8 mouse cellular contexts compared by ENCODE assay signal in the genomic region with DNA sequence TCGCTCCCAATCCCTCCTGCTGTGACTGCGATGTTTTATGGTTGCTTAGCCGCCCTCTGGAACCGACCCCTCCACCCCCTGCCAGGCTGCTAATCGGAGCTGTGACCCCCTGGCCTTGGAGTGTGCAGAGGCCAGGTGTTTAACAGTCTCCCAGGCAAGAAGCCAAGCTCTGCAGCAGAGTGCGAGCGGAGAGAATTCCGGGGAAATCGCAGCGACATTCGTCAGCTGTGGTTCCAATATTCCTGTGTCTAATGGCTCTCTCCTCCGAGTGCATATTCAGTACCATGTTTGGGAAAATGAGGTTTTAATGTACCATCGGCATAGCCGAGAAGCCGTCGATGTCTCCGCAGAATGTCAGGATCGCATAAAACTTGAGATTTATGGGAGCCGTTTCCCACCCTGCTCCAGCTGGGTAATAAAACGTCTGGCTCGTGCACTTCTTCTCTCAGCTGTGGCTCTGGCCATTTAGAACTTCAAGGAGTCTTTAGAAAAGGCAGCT.
DNase-seq lines count a peak whose midpoint lies in the region; ATAC-seq and TF ChIP-seq lines count a peak whose summit lies in the region.

No protein-coding gene starts in this region.

- H3K9ac ChIP-seq in lung, embryonic 15.5 days: no peak overlapping the region
- no peak overlapping the region for H3K9ac ChIP-seq in embryonic facial prominence, embryonic 15.5 days
- H3K9ac ChIP-seq in intestine, embryonic 15.5 days: peak overlapping the region; percentile 24; the same call in 1 of the 2 replicates
- no peak overlapping the region for H3K9ac ChIP-seq in midbrain, embryonic 12.5 days (replicated peaks)

- peaks cover 14% of the 10 kb centered on the region; the same call in 1 of the 2 replicates for H3K4me1 ChIP-seq in lung, embryonic 15.5 days
- no peaks in the 10 kb centered on the region for H3K4me1 ChIP-seq in lung, adult 2 months (ENCODE audit: control insufficient read depth, insufficient read depth, low read length)
- peaks cover 18% of the 10 kb centered on the region for H3K4me1 ChIP-seq in embryonic facial prominence, embryonic 15.5 days
- peaks cover 22% of the 10 kb centered on the region for H3K4me1 ChIP-seq in intestine, embryonic 15.5 days (replicated peaks)
- H3K4me1 ChIP-seq in midbrain, embryonic 12.5 days: peaks cover 11% of the 10 kb centered on the region

- ATAC-seq in lung, embryonic 15.5 days (ENCODE audit: borderline replicate concordance, extremely low read depth, low FRiP score, low TSS enrichment): peak; percentile 70; the same call in 1 of the 2 replicates
- ATAC-seq in embryonic facial prominence, embryonic 15.5 days (ENCODE audit: insufficient number of reproducible peaks, low FRiP score, low TSS enrichment, low read depth): peak; percentile 48; the same call in 1 of the 2 replicates
- ATAC-seq in intestine, embryonic 15.5 days: peak; percentile 52
- no peak for ATAC-seq in midbrain, embryonic 12.5 days (ENCODE audit: low FRiP score, low read depth)

- no peak overlapping the region for H3K27ac ChIP-seq in lung, embryonic 15.5 days
- H3K27ac ChIP-seq in embryonic facial prominence, embryonic 15.5 days (replicated peaks): no peak overlapping the region; the same call in 1 of the 2 replicates
- 0 out of 2 replicates have a peak overlapping the region, but pooled peaks have one; percentile 33 for H3K27ac ChIP-seq in intestine, embryonic 15.5 days
- peak overlapping the region; percentile 39; the same call in 1 of the 2 replicates for H3K27ac ChIP-seq in midbrain, embryonic 12.5 days (replicated peaks)

- peak overlapping the region; percentile 31 for H3K4me2 ChIP-seq in lung, embryonic 15.5 days
- peak overlapping the region; percentile 33 for H3K4me2 ChIP-seq in embryonic facial prominence, embryonic 15.5 days (replicated peaks)
- H3K4me2 ChIP-seq in intestine, embryonic 15.5 days (replicated peaks): peak overlapping the region; percentile 66
- H3K4me2 ChIP-seq in midbrain, embryonic 12.5 days (replicated peaks): 0 out of 2 replicates have a peak overlapping the region, but pooled peaks have one; percentile 7

- no peak for TF ChIP-seq POLR2A in lung, adult 2 months (IDR thresholded peaks at IDR 0.05; ENCODE audit: borderline replicate concordance, extremely low read depth, low read depth, low read length)

- no peak for DNase-seq in lung, adult 2 months
- DNase-seq in adrenal gland, postnatal 4 days (ENCODE audit: low spot score in 2 of 2): no peak
- DNase-seq in frontal cortex, postnatal 25 days (ENCODE audit: low spot score in 2 of 2): no peak
- no peak for DNase-seq in urinary bladder, postnatal 10 days (ENCODE audit: low spot score)

- TF ChIP-seq CTCF in lung, adult 2 months (IDR thresholded peaks at IDR 0.05; ENCODE audit: insufficient read depth, low read length): no peak

- peaks cover 45% of the 10 kb centered on the region for H3K27me3 ChIP-seq in lung, embryonic 15.5 days
- H3K27me3 ChIP-seq in embryonic facial prominence, embryonic 15.5 days: peaks cover 20% of the 10 kb centered on the region
- H3K27me3 ChIP-seq in intestine, embryonic 15.5 days (replicated peaks): peaks cover 4% of the 10 kb centered on the region; the same call in 1 of the 2 replicates
- H3K27me3 ChIP-seq in midbrain, embryonic 12.5 days: peaks cover 10% of the 10 kb centered on the region; the same call in 1 of the 2 replicates

- H3K36me3 ChIP-seq in lung, embryonic 15.5 days: no peaks in the 10 kb centered on the region
- no peaks in the 10 kb centered on the region for H3K36me3 ChIP-seq in embryonic facial prominence, embryonic 15.5 days
- no peaks in the 10 kb centered on the region for H3K36me3 ChIP-seq in intestine, embryonic 15.5 days
- H3K36me3 ChIP-seq in midbrain, embryonic 12.5 days: no peaks in the 10 kb centered on the region

- no peak overlapping the region for H3K4me3 ChIP-seq in lung, embryonic 15.5 days
- no peak overlapping the region for H3K4me3 ChIP-seq in lung, adult 2 months (replicated peaks; ENCODE audit: extremely low read depth, low read depth, low read length)
- 0 out of 2 replicates have a peak overlapping the region, but pooled peaks have one; percentile 10 for H3K4me3 ChIP-seq in embryonic facial prominence, embryonic 15.5 days (replicated peaks)
- H3K4me3 ChIP-seq in intestine, embryonic 15.5 days (replicated peaks): peak overlapping the region; percentile 9; the same call in 1 of the 2 replicates
- H3K4me3 ChIP-seq in midbrain, embryonic 12.5 days: no peak overlapping the region

- WGBS in lung, embryonic 15.5 days: 11% methylated on average over 21 of the region's 21 CpGs
- WGBS in lung, adult 2 months: 25% methylated on average over 21 of the region's 21 CpGs
- 12% methylated on average over 21 of the region's 21 CpGs for WGBS in embryonic facial prominence, embryonic 15.5 days
- 1% methylated on average over 21 of the region's 21 CpGs for WGBS in intestine, embryonic 15.5 days
- WGBS in midbrain, embryonic 12.5 days: 20% methylated on average over 21 of the region's 21 CpGs

- H3K9me3 ChIP-seq in lung, embryonic 15.5 days: no peaks in the 10 kb centered on the region
- no peaks in the 10 kb centered on the region for H3K9me3 ChIP-seq in embryonic facial prominence, embryonic 15.5 days (replicated peaks)
- no peaks in the 10 kb centered on the region for H3K9me3 ChIP-seq in intestine, embryonic 15.5 days
- H3K9me3 ChIP-seq in midbrain, embryonic 12.5 days: no peaks in the 10 kb centered on the region

Comparison
In these comparisons a context has a peak if more than half of its experiments do, and no peak if none do; other contexts are left out.
1. H3K27ac ChIP-seq: peak in intestine, embryonic 15.5 days (single experiment) and midbrain, embryonic 12.5 days (single experiment); none in lung, embryonic 15.5 days (single experiment) and embryonic facial prominence, embryonic 15.5 days (single experiment).
2. H3K4me2 ChIP-seq: peak in every context shown above with its lines; median percentile 66 in intestine, embryonic 15.5 days; 33 in embryonic facial prominence, embryonic 15.5 days; 31 in lung, embryonic 15.5 days; 7 in midbrain, embryonic 12.5 days.
3. H3K4me3 ChIP-seq: peak in embryonic facial prominence, embryonic 15.5 days (single experiment) and intestine, embryonic 15.5 days (single experiment); none in lung, embryonic 15.5 days (single experiment), lung, adult 2 months (single experiment) and midbrain, embryonic 12.5 days (single experiment).